Mouse (Mus musculus) splenic B cell, adult 2 months (primary cell): ENCODE data around the gene Olfr358.

ENCODE experiments used
- DNase-seq: peaks from one replicate; pipeline ENCODE4 v3.0.0-alpha.2; 2011; ENCODE audit warnings: low read depth, low spot score
- H3K27me3 ChIP-seq: 2 replicates; pipeline ENCODE4 v1.6.1; 2012; ENCODE audit warnings: mild to moderate bottlenecking, low read length, moderate library complexity, mixed read lengths; ENCODE audit not compliant: control insufficient read depth, poor library complexity, insufficient read depth, severe bottlenecking
- H3K36me3 ChIP-seq: 2 replicates; pipeline ENCODE4 v1.6.1; 2012; ENCODE audit warnings: mild to moderate bottlenecking, low read length, moderate library complexity, mixed read lengths; ENCODE audit not compliant: control insufficient read depth, poor library complexity, insufficient read depth, severe bottlenecking

Gene Olfr358

DNA sequence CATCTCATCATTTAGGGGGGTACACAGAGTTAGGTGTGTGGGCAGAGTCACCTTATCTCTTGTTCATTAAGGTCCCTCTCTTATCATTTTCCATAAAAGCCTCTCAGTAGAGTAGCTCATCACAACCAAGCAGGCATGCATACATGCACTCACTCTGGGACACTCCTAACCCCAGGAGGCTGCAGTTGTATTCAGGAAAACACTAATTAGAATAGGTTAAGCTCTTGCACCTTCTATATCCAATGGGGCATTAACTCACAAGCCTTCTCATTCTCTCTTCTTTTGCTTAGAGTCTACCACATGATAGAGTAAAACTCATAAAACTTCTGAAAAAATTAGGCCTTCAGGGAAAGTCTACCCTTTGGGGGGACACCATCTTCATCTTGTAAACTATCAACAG lies at the start of gene Olfr358:
Olfr358 (minus strand) TSS at position 101 of the 400 bp plus-strand sequence.
- no peak for DNase-seq
- no peaks in the 10 kb centered on the region for H3K36me3 ChIP-seq
- no peaks in the 10 kb centered on the region for H3K27me3 ChIP-seq

- DNase-seq: no peak
- H3K27me3 ChIP-seq: no peaks in the 10 kb centered on the region
- H3K36me3 ChIP-seq: no peaks in the 10 kb centered on the region
Measured at GRCm38 (mm10) chr2:36997030-36997429, 12.1 kb downstream of the Olfr358 start.

GRCm38 (mm10) chr2:36993527-36993926 lies 15.6 kb downstream of the Olfr358 start, which contains the start of gene Olfr357:
TSS of gene Olfr357 (plus strand) at chr2:36993827.
- Histone ChIP-seq H3K27me3 (no peaks in the 10 kb centered on the region), H3K36me3 (no peaks in the 10 kb centered on the region)
- DNase-seq: no peak
